Mouse (Mus musculus) bone marrow macrophage, adult 2 months (primary cell): ENCODE measurements at regions not wholly inside any gene's neighbourhood (a gene's known extent, or its start where the extent isn't known, plus 50 kb on each side); places are given as distances from the start of the nearest gene placed in this dataset.

Experiments
- CTCF ChIP-seq: IDR thresholded peaks from 2 replicates; pipeline ENCODE4 v1.5.1; 2012; ENCODE audit warnings: low read depth, mild to moderate bottlenecking, low read length, moderate library complexity
- POLR2A ChIP-seq: IDR thresholded peaks from 2 replicates; pipeline ENCODE4 v1.6.1; 2012; ENCODE audit warnings: mild to moderate bottlenecking, low read depth, low read length, borderline replicate concordance

DNA sequence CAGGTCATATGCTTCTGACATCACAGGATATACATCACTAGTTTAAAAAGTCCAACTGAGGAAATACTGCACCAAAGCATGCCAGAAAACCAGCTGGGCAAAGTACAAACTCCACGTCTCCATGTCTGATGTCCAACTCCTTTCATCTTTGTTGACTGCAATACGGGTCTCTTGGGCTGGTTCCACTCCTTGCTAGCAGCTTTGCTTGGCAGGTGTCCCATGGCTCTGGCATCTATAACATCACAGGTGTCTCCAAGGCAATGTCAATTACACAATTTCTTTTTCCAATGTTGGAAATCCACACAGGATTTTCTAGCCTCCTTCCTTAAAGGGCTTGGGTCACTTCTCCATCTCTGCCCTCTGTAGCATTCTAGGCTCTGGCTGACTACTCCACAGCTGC is 225.9 kb downstream of the Sdhaf3 start:
- no peak for TF ChIP-seq CTCF
- TF ChIP-seq POLR2A: no peak
